Mouse (Mus musculus) thymus, adult 18-20 months (tissue): Measurements from ENCODE around the gene Prkacb.
A peak's percentile ranks its signal among the peaks of the same experiment; 100 is the strongest.

Experiments used
- DNase-seq, 2 experiments: peaks; one replicate each; pipeline ENCODE4 v3.0.0; 2022; ENCODE audit warnings: mixed read lengths in 2 of 2

The Prkacb gene

DNA sequence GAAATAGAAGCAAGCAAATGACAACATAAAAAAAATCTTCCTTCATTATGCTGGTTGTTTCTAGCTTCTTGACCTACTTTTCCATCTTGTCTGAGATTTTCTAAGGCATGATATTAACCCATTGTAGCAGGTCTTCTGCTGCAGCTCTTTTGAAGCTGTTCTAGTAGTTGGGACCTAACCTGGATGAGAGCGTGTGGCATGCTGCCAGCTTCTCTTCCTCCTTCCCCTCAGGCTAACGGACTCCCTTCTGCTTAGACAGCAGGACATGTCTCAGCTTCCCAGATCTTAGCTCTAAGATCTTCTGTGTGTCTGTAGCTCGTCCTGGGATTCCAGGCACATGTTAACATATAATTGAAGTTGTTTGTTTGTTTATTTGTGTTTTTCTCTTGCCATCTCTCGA is 93.1 kb downstream of the Prkacb start:
- DNase-seq = no peak

DNA sequence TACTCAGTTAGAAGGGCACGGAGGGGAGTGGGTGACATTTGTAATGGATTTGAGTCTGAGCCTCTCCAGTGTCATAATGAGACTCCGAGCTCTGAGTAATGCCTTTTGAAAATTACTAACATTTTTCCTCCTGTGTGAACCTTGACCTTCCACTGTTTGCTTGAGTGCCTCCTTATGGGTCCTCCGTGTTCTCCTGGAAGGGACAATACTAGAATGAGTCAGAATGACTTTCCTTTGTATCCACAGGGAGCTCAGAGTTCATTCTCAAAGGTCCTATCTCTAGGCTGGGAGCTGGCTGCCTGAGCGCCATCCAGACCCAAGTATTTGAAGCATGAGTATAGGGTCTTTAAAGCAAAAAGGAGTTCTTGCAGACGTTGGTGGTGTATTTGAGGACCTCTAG is 94.5 kb downstream of the Prkacb start:
- DNase-seq = no peak

DNA sequence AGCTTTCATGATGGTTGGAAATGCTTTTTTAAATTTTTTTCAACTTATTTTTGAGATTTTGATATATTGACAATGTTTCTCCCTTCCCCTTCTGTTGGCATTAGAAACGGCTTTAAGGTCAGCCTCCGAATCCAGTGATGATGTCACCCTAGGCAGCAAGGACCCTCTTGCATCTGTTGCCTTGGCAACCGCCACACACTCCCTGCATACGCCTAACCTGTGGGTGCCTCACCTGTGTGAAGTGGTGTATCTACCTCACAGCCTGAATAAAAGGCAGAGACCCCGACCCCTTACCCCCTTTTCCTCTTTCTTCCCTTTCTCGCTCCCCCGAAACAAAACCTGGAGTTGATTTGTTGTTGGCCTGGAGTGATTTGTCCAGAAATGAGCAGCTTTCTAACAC is 100.5 kb downstream of the Prkacb start:
- no peak for DNase-seq

DNA sequence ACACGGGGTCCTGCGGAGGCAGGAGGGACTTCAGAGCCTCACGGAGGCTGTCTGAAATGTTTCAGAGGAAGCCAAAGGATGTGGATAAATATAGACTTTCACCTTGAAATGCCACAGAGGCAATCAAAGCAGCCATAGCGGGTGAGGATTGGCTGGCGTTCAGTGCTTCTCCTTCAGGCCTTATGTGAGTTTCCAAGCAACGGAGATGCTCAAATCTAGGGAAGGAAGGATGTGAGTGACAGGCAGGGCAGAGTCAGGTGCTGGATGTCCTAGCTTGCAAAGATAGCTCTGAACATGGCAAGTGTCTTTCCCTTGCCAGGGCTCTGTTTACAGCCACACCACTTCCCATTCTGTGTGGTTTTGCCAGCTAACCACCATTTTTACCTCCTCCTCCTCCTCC is 101.2 kb downstream of the Prkacb start:
- no peak for DNase-seq

DNA sequence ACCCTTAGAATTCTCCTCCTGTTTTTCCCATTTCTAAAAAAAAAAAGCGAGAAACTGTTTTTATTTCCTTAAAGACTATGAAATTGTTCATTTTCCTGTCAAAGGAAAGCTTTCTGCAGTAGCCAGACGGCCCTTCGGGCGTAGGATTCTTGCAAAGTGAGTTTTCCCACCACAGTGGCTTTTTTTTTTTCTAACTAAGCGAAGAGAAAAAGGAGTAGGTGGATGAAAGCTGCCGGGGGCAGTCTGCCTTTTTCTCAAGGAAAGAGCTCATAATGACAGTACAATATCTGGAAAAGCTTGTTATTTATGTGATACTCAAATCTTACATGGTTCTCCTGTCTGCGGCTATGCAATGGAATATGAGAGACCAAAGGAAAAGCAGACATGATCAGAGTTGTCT is 101.7 kb downstream of the Prkacb start:
- no peak for DNase-seq

DNA sequence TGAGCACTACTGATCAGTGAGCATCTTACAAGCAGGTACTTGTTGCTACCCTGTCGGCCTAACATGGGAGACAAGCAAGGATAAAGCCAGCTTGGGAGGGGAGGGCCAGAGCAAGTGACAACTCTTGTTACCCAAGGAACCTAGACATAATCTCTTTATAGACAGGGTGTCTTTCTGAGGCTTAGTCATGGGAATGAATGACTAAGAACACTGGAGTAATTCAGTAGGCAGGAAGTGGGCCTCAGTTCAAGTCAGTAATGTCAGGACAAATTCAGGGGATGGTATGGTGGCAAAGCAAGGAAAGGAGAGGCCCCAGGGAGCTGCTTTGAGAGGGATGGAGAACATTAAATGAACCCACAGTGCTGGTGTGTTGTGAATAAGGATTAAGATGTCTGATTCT is 103.7 kb downstream of the Prkacb start:
- DNase-seq = no peak

DNA sequence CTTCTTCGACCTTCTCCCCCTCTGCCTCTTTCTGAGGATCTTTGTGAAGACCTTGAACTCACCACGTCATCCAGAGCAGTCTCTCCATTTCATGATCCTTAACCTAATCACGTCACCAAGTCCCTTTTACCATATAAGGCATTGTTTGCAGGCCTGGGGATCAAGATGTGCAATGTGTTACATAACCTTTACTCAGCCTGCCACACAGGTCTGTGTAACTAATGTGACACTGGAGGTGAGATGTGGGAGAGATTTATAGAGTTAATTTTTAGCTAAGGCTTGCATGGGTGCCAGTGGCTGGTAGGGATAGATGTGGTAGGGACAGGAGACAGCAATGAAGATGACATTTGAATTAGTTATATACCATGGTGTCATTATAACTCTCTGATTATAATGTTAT is 104.4 kb downstream of the Prkacb start:
- DNase-seq = no peak

DNA sequence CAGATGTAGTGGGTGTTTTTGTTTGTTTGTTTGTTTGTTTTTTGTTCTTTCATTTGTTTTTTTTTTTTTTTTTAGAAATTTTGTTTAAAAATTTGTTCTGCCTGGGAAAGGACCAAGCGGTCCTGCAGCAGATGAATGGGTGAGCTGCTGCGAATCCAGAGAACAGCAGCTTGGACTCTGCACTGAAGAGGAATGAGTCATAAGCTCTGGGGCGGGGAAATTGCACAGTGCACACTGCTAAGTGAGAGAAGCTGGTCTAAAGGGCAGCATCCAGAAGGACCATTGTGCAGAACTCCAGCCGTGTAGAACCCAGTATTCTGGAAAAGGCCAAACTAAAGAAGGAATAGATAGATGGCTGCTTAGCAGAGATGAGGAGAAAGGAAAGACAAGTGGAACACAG is 108.7 kb downstream of the Prkacb start:
- DNase-seq = no peak

DNA sequence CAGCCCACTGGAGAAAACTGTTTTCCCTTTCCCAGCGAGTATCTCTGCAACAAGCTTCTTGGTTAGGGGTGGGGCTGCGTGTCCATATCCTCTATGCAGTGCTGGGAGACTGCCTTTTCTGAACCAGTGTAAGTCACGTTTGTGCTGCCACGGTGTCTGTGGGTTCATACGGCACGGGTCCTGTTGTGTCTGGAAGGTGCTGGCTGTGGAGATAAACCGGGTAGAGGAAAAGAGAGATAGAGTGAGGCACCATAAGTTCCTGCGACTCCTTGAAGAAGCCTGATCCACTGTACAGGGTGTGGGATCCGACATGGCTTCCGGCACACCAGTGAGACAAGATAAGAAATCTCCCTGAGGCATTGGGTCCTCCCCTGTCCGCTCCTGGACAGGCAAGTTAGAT is 112.7 kb downstream of the Prkacb start:
- no peak for DNase-seq

DNA sequence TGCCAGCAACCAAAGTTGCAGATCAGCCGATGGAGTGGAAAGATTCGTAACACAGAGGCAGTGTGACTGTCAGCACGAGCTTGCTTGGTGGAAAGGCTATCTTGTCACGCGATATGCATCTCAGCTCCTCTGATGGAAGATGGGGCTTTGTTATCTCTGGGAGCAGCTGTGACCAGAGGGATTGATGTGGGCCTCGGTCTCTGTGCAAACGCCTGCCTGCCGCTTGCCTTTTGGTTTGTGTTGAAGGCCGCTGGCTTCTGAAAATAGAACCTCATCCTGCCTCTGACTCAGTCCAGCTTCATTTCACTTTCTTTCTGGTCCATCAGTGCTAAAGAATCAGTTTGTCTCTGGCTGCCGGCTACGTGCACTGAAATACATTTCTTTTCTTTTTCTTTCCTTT is 113.8 kb downstream of the Prkacb start:
- no peak for DNase-seq

DNA sequence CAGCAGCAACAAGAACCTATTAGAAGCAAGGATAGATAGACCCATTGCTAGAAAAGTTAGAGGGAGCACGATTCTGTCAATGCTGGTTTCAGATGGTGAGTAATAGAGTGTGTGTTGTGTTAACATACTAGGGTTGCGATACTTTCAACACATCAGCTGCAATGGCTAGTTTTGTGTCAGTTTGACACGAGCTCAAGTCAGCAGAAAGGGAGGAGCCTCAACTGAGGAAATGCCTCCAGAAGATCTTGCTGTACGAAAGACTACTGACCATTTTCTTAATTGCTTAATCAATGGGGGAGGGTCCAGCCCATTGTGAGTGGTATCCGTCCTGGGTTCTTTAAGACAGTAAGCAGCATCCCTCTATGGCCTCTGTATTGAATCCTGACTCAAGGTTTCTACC is 120.2 kb downstream of the Prkacb start:
- no peak for DNase-seq

DNA sequence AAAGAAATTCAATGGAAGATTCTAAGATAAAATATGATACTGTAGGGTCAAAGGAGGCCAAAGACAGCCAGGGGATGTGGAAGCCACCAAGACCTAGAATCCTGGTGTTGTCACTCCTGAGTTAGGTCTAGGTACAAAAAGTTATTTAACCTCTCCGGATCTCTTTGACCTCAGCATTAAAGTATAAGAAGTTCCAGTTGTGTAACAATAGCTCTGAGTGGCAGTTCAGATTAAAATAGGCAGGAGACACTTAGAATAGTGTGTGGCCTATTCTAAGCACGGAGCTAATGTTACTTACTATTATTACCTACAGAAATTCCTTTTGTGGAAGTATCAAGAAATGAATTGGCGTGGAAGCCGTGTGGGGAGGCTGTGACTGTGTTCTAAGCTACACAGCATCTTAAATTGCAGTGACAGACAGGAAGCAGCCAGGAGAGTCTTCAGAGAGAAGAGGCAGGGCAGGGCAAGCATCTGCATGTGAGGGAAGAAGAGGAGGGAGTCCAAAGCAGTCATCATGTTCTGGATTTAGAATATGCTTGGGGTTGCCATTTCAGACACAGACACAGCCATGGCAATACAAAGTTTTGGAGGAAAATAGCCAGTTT is 125.6 kb downstream of the Prkacb start:
- DNase-seq = no peak

DNA sequence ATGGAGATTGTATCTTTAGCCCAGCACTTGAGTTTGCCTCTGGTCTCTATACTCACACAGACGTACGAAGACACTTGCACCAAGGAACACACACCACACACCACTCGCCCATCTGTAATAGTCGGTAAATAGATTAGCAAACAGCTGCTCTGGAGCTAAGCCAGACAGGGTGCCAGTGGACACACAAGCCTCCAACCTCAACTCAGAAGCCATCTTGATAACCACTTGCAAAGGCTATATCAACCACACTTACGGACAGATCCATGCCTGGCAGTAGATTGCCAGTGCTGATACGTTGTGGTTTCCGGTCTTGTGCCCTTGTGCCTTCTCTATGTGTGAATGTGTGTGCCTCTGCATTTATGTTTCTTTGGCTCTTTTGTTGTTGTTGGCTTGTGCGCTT is 126.4 kb downstream of the Prkacb start:
- peak in 1 of 2 experiments; percentile 6 for DNase-seq

DNA sequence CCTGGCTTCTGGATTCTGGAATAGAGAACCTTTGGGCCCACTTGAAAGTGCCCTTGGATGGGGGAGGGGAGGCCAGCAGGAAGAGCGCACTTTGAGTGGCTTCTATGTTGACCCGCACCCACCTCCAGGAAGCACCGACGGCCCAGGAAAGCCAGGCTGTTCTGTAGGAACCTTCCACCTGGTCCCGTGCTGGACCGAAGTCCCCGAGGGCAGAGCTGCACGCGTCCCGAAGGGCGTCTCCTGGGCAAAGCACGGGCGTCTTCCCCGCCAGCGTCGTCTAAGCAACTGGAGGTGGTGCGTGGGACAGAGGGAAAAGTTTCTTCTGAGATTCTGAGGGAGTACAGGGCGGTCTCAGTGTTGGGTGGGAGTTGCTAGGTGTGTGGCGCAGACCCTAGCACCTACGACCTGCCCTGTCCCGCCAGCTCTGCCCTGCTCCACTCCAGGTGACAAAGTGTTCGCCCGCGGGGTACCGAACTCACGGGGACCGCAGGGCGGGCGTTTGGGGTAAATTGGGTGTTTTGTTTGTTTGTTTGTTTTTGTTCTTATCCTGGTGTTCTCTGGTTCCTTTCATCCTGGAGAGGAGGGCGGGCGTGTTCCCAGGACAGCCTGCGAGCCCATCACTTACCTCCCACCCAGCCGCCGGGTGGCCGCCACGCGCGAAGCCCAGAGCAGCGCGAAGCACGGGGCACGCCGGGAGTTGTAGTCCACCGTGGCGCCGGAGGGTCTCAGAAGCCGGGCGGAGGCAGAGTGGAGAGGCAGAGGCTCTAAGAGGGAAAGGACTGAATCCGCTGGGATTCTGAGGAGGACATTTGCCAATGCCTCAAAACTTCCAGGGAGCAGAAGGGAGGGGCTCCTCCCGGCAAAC is 127.7 kb downstream of the Prkacb start, which contains the start of gene Samd13:
Samd13 (minus strand) TSS at position 782 of the 865 bp plus-strand sequence.
- peak; percentile 48 to 55 for DNase-seq

DNA sequence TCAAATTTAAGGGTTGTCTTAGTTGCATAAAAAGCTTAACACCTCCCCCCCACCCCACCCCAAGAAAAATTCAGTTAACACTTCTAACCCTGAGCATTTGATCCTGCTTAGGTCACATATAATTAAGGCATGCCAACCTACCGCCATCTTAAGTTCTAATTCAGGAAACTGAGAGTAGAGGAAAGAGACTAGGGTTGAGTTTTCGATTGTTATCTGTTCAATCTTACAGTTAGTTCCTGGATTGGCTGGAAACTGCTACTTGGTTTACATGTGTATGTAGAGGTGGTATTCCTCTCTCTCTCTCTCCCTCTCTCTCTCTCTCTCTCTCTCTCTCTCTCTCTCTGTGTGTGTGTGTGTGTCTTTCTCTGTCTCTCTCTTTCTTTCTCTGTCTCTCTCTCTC is 129.7 kb downstream of the Prkacb start:
- no peak for DNase-seq

DNA sequence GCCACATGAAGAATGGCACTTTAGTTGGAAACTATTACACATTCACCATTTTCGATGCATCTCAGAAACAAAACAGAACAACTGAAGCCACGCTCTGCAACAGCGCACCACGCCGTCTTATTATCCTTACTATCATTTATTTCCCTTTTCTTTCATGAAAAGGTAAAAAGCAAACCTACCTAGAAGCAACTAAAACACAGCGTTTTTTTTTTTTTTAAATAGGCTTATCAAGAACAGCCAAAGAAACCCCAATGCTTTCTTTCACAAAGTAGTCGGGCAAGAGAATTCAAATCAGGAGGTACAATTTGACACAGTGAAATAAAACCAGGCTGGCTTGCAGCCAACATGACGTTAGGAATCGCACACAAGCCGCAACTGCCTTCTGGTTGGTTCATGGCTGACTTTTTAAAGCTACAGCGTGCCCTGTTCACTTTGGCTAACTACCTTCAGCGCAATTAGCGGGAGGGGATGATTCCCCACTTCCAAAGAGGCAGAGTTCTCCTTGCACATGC is 130.6 kb downstream of the Prkacb start:
- DNase-seq = peak in 1 of 2 experiments; percentile 35

DNA sequence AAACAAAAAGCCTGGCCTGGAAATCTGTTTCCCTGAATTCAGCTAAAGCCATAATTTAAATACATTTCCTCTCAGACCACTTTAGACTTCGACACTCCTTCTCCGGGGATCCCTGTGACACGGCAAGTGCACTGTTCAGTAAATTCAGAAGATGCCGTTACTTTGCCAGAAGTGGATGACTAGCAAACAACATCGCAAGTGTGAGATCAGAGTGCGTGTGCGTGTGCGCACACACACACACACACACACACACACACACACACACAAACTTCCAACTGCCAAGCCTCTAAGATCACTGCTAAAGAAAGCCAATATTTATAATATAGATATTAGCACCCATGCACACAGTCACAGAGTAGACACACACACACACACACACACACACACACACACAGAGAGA is 131.1 kb downstream of the Prkacb start:
- DNase-seq = no peak

DNA sequence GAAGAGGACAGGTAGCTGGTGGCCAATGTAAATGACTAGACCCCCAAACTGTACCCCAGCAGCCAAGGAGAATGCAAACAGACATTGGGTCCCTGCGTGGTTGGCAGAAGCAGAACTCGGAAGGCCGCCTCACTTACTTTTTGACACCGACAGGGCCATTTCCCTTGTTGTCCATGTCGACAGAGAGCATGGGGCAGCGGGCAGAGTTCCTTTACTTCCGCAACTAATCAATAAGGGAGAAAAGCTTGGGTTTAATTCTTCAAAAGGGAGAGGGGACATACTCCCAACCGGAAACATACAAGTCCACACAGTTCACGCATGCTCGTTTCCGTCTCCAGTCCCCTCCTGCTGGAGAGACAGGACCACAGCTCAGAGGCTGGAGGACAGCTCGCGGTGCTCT is 132.2 kb downstream of the Prkacb start:
- no peak for DNase-seq

DNA sequence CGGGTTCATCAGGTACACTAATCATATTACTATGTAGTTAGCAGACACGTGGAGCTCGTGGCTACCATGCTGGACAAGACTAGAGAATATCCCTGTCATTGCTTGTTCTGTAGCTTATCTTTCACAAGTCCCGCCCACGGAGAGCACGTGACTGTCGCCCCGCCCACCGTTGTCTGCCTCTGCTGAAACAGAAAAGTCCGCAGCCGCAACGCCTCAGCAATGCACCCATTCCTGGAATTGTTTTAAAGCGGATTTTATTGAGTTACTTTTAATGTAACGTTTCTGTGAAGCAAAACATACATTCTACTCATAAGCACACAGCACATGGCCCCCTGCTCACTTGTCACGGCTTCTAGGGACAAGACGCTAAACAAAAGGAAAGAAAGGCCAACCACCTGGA is 133.1 kb downstream of the Prkacb start:
- no peak for DNase-seq
